Mouse (Mus musculus) testis, adult 2 months (tissue): ENCODE measurements around the gene Plek.

ENCODE experiments used
- CTCF ChIP-seq: fragments of 200-500 bp; IDR thresholded peaks from 2 replicates; pipeline ENCODE4 v1.5.1; 2012; ENCODE audit warnings: low read depth, mild to moderate bottlenecking, inconsistent platforms, low read length, moderate library complexity; ENCODE audit not compliant: control insufficient read depth, insufficient read depth, insufficient replicate concordance
- POLR2A ChIP-seq: fragments of 200-500 bp; IDR thresholded peaks from 2 replicates; pipeline ENCODE4 v1.6.1; 2012; ENCODE audit warnings: low read depth, mild to moderate bottlenecking, inconsistent platforms, low read length, moderate library complexity; ENCODE audit not compliant: control insufficient read depth

DNA sequence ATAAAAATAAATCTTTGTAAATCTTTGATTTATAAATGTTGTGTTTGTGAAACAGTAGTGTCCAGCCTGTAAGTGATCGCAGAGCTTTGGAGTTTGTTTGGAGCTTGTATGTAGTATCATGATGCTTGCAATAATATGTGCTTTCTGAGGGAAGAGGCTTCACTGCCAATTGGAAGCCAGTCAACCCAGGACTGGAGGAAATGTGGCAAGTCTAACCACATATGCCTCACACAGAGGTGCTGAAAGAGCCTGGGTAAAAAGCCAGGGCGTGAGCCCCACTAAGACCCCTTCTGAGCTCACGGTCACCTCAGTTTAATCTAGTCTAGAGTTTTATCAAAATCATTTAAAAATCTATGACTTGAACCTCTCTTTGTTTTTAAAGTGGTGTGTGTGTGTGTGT lies 31.3 kb upstream of the Plek start:
- no peak for TF ChIP-seq CTCF
- TF ChIP-seq POLR2A: no peak
